In the genomic region with DNA sequence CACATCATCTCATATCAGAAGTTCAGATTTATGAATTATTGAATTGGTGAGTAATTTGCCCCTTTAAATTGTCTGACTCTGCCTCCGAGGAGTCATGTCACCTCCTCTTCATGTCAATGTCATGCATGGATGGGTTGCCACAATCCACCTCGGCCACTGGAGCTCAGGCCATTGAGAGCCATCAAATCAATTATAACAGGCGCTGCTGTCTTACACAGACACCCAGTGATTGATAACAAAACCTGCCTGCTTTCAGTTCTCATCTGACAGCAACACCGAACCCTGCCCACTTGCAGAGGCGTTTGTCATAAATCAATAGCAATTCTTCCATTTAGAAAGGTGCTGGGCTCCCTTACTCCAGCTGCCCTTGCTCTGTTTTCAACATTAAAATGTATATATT, we compare ENCODE assay signal across 29 mouse cellular contexts.
DNase-seq lines count a peak whose midpoint lies in the region; ATAC-seq lines count a peak whose summit lies in the region.
"Had no signal": no experiment of that assay in that cellular context is flagged by ENCODE, and none has a peak within 500 bp of the region (broad histone marks: within the 10 kb centered on the region; RNA-seq: fewer than 3 reads in every experiment).

No protein-coding gene starts in this region.

- H3K4me2 ChIP-seq in hindbrain, embryonic 14.5 days (replicated peaks), result no peak overlapping the region
- no peak overlapping the region for H3K4me2 ChIP-seq in neural tube, embryonic 12.5 days (replicated peaks)
- no peak overlapping the region for H3K4me2 ChIP-seq in kidney, embryonic 14.5 days (replicated peaks; ENCODE audit: low read depth, low read length)
- H3K4me2 ChIP-seq: hindbrain, embryonic 15.5 days; limb, embryonic 12.5 days; liver, embryonic 15.5 days; lung, embryonic 14.5 days; midbrain, embryonic 13.5 days had no signal

- peak; percentile 24 for DNase-seq in hindbrain, embryonic 10.5 days (ENCODE audit: low spot score)
- no peak for DNase-seq in hindbrain, embryonic 14.5 days (ENCODE audit: low spot score)
- no peak for DNase-seq in neural tube, embryonic 10.5 days (ENCODE audit: extremely low spot score, low spot score)
- DNase-seq in embryo, embryonic 11 days, result peak; percentile 22
- peak; percentile 49 for DNase-seq in retina, postnatal 1 day
- no peak for DNase-seq in frontal cortex, adult 2 months (ENCODE audit: extremely low spot score in 1 of 2, low spot score in 1 of 2)
- DNase-seq: adrenal gland, adult 8-10 months; cerebellum, adult 8-10 months; cerebellum, postnatal 25 days; gastrocnemius, postnatal 14 days; heart, postnatal 14 days; kidney, adult 8-10 months; kidney, postnatal 10 days; lung, embryonic 14.5 days; lung, postnatal 14 days; right cerebral cortex, adult 18-20 months; thymus, adult 2 months; thymus, postnatal 36 days had no signal

- no peak overlapping the region for H3K9ac ChIP-seq in hindbrain, embryonic 14.5 days
- no peak overlapping the region for H3K9ac ChIP-seq in neural tube, embryonic 12.5 days
- no peak overlapping the region for H3K9ac ChIP-seq in kidney, embryonic 14.5 days (ENCODE audit: low read depth, low read length)
- H3K9ac ChIP-seq: hindbrain, embryonic 15.5 days; limb, embryonic 12.5 days; liver, embryonic 15.5 days; lung, embryonic 14.5 days; midbrain, embryonic 13.5 days had no signal

- no peak for ATAC-seq in hindbrain, embryonic 14.5 days (ENCODE audit: low FRiP score)
- ATAC-seq in neural tube, embryonic 12.5 days (ENCODE audit: low FRiP score, low read depth), result peak; percentile 58; the same call in 1 of the 2 replicates
- no peak for ATAC-seq in kidney, embryonic 14.5 days (ENCODE audit: low FRiP score, low TSS enrichment)
- ATAC-seq: CD4-positive, CD25-positive, alpha-beta regulatory T cell, adult 4 months; intestine, embryonic 16.5 days; midbrain, embryonic 13.5 days had no signal

- WGBS in hindbrain, embryonic 10.5 days, result 20% methylated on average over 5 of the region's 5 CpGs
- WGBS in hindbrain, embryonic 14.5 days, result 20% methylated on average over 5 of the region's 5 CpGs
- WGBS in neural tube, embryonic 12.5 days, result 27% methylated on average over 5 of the region's 5 CpGs
- 39% methylated on average over 5 of the region's 5 CpGs for WGBS in kidney, embryonic 14.5 days

- peaks cover 6% of the 10 kb centered on the region for H3K4me1 ChIP-seq in hindbrain, embryonic 10.5 days (replicated peaks)
- H3K4me1 ChIP-seq in hindbrain, embryonic 14.5 days (replicated peaks; ENCODE audit: control insufficient read depth, insufficient read depth, low read length), result no peaks in the 10 kb centered on the region
- no peaks in the 10 kb centered on the region for H3K4me1 ChIP-seq in neural tube, embryonic 12.5 days
- no peaks in the 10 kb centered on the region for H3K4me1 ChIP-seq in kidney, embryonic 14.5 days (ENCODE audit: control insufficient read depth, insufficient read depth, low read length)
- H3K4me1 ChIP-seq: hindbrain, embryonic 15.5 days; limb, embryonic 12.5 days had no signal

- H3K27ac ChIP-seq in hindbrain, embryonic 10.5 days, result no peak overlapping the region
- H3K27ac ChIP-seq in hindbrain, embryonic 14.5 days, result no peak overlapping the region
- no peak overlapping the region for H3K27ac ChIP-seq in neural tube, embryonic 12.5 days
- no peak overlapping the region for H3K27ac ChIP-seq in kidney, embryonic 14.5 days (ENCODE audit: low read depth, low read length)
- H3K27ac ChIP-seq: hindbrain, embryonic 15.5 days; left cerebral cortex, adult 2 months; limb, embryonic 12.5 days; liver, embryonic 15.5 days; midbrain, embryonic 13.5 days; stomach, postnatal 0 days had no signal

- H3K9me3 ChIP-seq in hindbrain, embryonic 10.5 days, result no peaks in the 10 kb centered on the region
- H3K9me3 ChIP-seq in hindbrain, embryonic 14.5 days (ENCODE audit: control insufficient read depth, low read length), result no peaks in the 10 kb centered on the region
- no peaks in the 10 kb centered on the region for H3K9me3 ChIP-seq in neural tube, embryonic 12.5 days
- no peaks in the 10 kb centered on the region for H3K9me3 ChIP-seq in kidney, embryonic 14.5 days (ENCODE audit: control insufficient read depth, low read length)
- H3K9me3 ChIP-seq: hindbrain, embryonic 15.5 days; limb, embryonic 12.5 days; liver, embryonic 15.5 days; midbrain, embryonic 13.5 days had no signal

- H3K27me3 ChIP-seq in hindbrain, embryonic 10.5 days (ENCODE audit: insufficient read depth, poor library complexity, severe bottlenecking), result no peaks in the 10 kb centered on the region
- no peaks in the 10 kb centered on the region for H3K27me3 ChIP-seq in hindbrain, embryonic 14.5 days (ENCODE audit: control insufficient read depth, insufficient read depth, low read length)
- no peaks in the 10 kb centered on the region for H3K27me3 ChIP-seq in neural tube, embryonic 12.5 days (replicated peaks)
- no peaks in the 10 kb centered on the region for H3K27me3 ChIP-seq in kidney, embryonic 14.5 days (ENCODE audit: control insufficient read depth, insufficient read depth, low read length)
- H3K27me3 ChIP-seq: hindbrain, embryonic 15.5 days; limb, embryonic 12.5 days; liver, embryonic 15.5 days; midbrain, embryonic 13.5 days had no signal

- H3K4me3 ChIP-seq in hindbrain, embryonic 10.5 days, result no peak overlapping the region
- H3K4me3 ChIP-seq in hindbrain, embryonic 14.5 days (replicated peaks; ENCODE audit: low read length), result no peak overlapping the region
- H3K4me3 ChIP-seq in neural tube, embryonic 12.5 days, result no peak overlapping the region
- no peak overlapping the region for H3K4me3 ChIP-seq in kidney, embryonic 14.5 days (ENCODE audit: low read length)
- H3K4me3 ChIP-seq: erythroblast, embryonic 14.5 days; hindbrain, embryonic 15.5 days; left cerebral cortex, adult 2 months; limb, embryonic 12.5 days; liver, embryonic 15.5 days; midbrain, embryonic 13.5 days had no signal

- H3K36me3 ChIP-seq in hindbrain, embryonic 10.5 days, result no peaks in the 10 kb centered on the region
- H3K36me3 ChIP-seq in hindbrain, embryonic 14.5 days (replicated peaks; ENCODE audit: control insufficient read depth, insufficient read depth), result no peaks in the 10 kb centered on the region
- H3K36me3 ChIP-seq in neural tube, embryonic 12.5 days, result no peaks in the 10 kb centered on the region
- H3K36me3 ChIP-seq in kidney, embryonic 14.5 days (ENCODE audit: control insufficient read depth, insufficient read depth, low read length), result no peaks in the 10 kb centered on the region
- H3K36me3 ChIP-seq: hindbrain, embryonic 15.5 days; limb, embryonic 12.5 days; liver, embryonic 15.5 days; midbrain, embryonic 13.5 days had no signal

Comparison
In these comparisons a context has a peak if more than half of its experiments do, and no peak if none do; other contexts are left out.
1. DNase-seq: peak in hindbrain, embryonic 10.5 days (single experiment), embryo, embryonic 11 days (single experiment) and retina, postnatal 1 day (single experiment); none in hindbrain, embryonic 14.5 days (single experiment), neural tube, embryonic 10.5 days (single experiment) and frontal cortex, adult 2 months (0 of 2).